8 mouse cellular contexts compared by ENCODE assay signal in the genomic region with DNA sequence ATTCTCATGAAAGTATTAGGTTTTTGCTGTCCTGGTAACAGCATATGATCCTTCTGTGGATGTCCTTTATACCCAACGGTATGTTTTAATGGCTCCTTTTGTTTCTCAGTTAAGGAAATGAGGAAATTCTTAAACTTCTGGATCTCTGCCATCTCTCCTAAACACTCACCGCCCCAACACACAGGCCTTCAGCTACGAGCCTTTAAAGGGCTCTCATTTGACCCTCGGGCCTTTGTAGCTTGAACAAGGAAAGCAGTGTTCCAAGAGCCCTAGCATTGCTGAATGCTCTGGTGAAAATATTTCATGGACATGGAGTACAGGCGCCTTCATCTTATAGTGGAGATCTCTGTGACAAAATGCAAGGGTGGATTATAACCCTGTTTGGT. TPM values are rescaled to one million over a fixed set of nuclear protein-coding genes. Genes with fewer than 3 reads are reported as not detected.
DNase-seq lines count a peak whose midpoint lies in the region; ATAC-seq and TF ChIP-seq lines count a peak whose summit lies in the region.

No protein-coding gene starts in this region.

- H3K4me2 ChIP-seq in lung, embryonic 14.5 days, result no peak overlapping the region
- no peak overlapping the region for H3K4me2 ChIP-seq in hindbrain, embryonic 16.5 days (ENCODE audit: low read length)
- no peak overlapping the region for H3K4me2 ChIP-seq in neural tube, embryonic 12.5 days (replicated peaks)

- DNase-seq in lung, embryonic 14.5 days, result peak; percentile 86
- DNase-seq in lung, adult 18-20 months, result no peak
- DNase-seq in forebrain, embryonic 10.5 days (ENCODE audit: extremely low spot score, low spot score), result no peak
- DNase-seq in layer of hippocampus, adult 8-10 months (ENCODE audit: low spot score in 2 of 2), result no peak

- no peaks in the 10 kb centered on the region for H3K9me3 ChIP-seq in lung, embryonic 14.5 days (ENCODE audit: low read depth, low read length)
- H3K9me3 ChIP-seq in forebrain, embryonic 10.5 days, result no peaks in the 10 kb centered on the region
- H3K9me3 ChIP-seq in hindbrain, embryonic 16.5 days (ENCODE audit: control insufficient read depth, low read length), result no peaks in the 10 kb centered on the region
- no peaks in the 10 kb centered on the region for H3K9me3 ChIP-seq in neural tube, embryonic 12.5 days

- H3K27me3 ChIP-seq in lung, embryonic 14.5 days (ENCODE audit: insufficient read depth, low read length), result no peaks in the 10 kb centered on the region
- no peaks in the 10 kb centered on the region for H3K27me3 ChIP-seq in forebrain, embryonic 10.5 days (ENCODE audit: poor library complexity, severe bottlenecking)
- no peaks in the 10 kb centered on the region for H3K27me3 ChIP-seq in hindbrain, embryonic 16.5 days (replicated peaks; ENCODE audit: control insufficient read depth, insufficient read depth, low read length)
- H3K27me3 ChIP-seq in neural tube, embryonic 12.5 days (replicated peaks), result no peaks in the 10 kb centered on the region

- no peak for TF ChIP-seq CTCF in lung, embryonic 14.5 days (IDR thresholded peaks at IDR 0.05; ENCODE audit: low read depth)

- peak overlapping the region; percentile 25 for H3K27ac ChIP-seq in lung, embryonic 14.5 days (ENCODE audit: low read depth)
- peak overlapping the region; percentile 51; the same call in 1 of the 2 replicates for H3K27ac ChIP-seq in forebrain, embryonic 10.5 days
- peak overlapping the region; percentile 60 for H3K27ac ChIP-seq in hindbrain, embryonic 16.5 days (ENCODE audit: low read depth, low read length)
- no peak overlapping the region for H3K27ac ChIP-seq in neural tube, embryonic 12.5 days

- H3K36me3 ChIP-seq in lung, embryonic 14.5 days (ENCODE audit: insufficient read depth), result peaks cover 22% of the 10 kb centered on the region
- H3K36me3 ChIP-seq in forebrain, embryonic 10.5 days (replicated peaks), result peaks cover 26% of the 10 kb centered on the region
- no peaks in the 10 kb centered on the region for H3K36me3 ChIP-seq in hindbrain, embryonic 16.5 days (ENCODE audit: control insufficient read depth, insufficient read depth, low read length)
- no peaks in the 10 kb centered on the region for H3K36me3 ChIP-seq in neural tube, embryonic 12.5 days

- no peak overlapping the region for H3K4me3 ChIP-seq in lung, embryonic 14.5 days (ENCODE audit: low read depth, low read length)
- no peak overlapping the region for H3K4me3 ChIP-seq in forebrain, embryonic 10.5 days
- H3K4me3 ChIP-seq in hindbrain, embryonic 16.5 days (ENCODE audit: low read length), result no peak overlapping the region
- no peak overlapping the region for H3K4me3 ChIP-seq in neural tube, embryonic 12.5 days

- peaks cover 13% of the 10 kb centered on the region; the same call in 1 of the 2 replicates for H3K4me1 ChIP-seq in lung, embryonic 14.5 days (ENCODE audit: insufficient read depth)
- H3K4me1 ChIP-seq in forebrain, embryonic 10.5 days, result peaks cover 25% of the 10 kb centered on the region; the same call in 1 of the 2 replicates
- peaks cover 11% of the 10 kb centered on the region for H3K4me1 ChIP-seq in hindbrain, embryonic 16.5 days (ENCODE audit: control insufficient read depth, insufficient read depth, low read depth, low read length)
- H3K4me1 ChIP-seq in neural tube, embryonic 12.5 days, result peaks cover 9% of the 10 kb centered on the region

- ATAC-seq in lung, embryonic 14.5 days (ENCODE audit: insufficient read depth), result peak; percentile 55
- ATAC-seq in hindbrain, embryonic 16.5 days, result no peak
- ATAC-seq in neural tube, embryonic 12.5 days (ENCODE audit: low FRiP score, low read depth), result peak; percentile 79
- no peak for ATAC-seq in megakaryocyte-erythroid progenitor cell, adult 5-6 weeks (replicated peaks; ENCODE audit: low FRiP score, low TSS enrichment, poor library complexity, severe bottlenecking)
- no peak for ATAC-seq in megakaryocyte progenitor cell, adult 5-6 weeks (replicated peaks; ENCODE audit: poor library complexity)

- H3K9ac ChIP-seq in lung, embryonic 14.5 days, result no peak overlapping the region
- no peak overlapping the region for H3K9ac ChIP-seq in hindbrain, embryonic 16.5 days (ENCODE audit: low read depth, low read length)
- H3K9ac ChIP-seq in neural tube, embryonic 12.5 days, result no peak overlapping the region

- WGBS in lung, embryonic 14.5 days, result 10% methylated on average over 5 of the region's 5 CpGs
- WGBS in forebrain, embryonic 10.5 days, result 63% methylated on average over 5 of the region's 5 CpGs
- WGBS in hindbrain, embryonic 16.5 days, result 27% methylated on average over 5 of the region's 5 CpGs
- WGBS in neural tube, embryonic 12.5 days, result 37% methylated on average over 5 of the region's 5 CpGs

RNA-seq across cellular contexts. Expression of gene Clint1, which starts 29.8 kb away (rescaled TPM):
- polyA plus RNA-seq in lung, embryonic 14.5 days (2014; fragmentation: Nextera tagmentation; extraction: Ambion mirVana), result 67.9 and 72.7 TPM in 2 replicates
- 62.8 and 64.2 TPM in 2 replicates for polyA plus RNA-seq in forebrain, embryonic 10.5 days (2016; fragmentation: Nextera tagmentation; extraction: Ambion mirVana)
- 39.4 and 43.4 TPM in 2 replicates for polyA plus RNA-seq in hindbrain, embryonic 16.5 days (2015; fragmentation: Nextera tagmentation; extraction: Ambion mirVana)
- polyA plus RNA-seq in neural tube, embryonic 12.5 days (2016; fragmentation: Nextera tagmentation; extraction: Ambion mirVana), result 75.9 and 78.3 TPM in 2 replicates
- 121 and 126 TPM in 2 replicates for total RNA-seq in megakaryocyte-erythroid progenitor cell, adult 5-6 weeks (2014; fragmentation: Nextera tagmentation)
- 174 and 179 TPM in 2 replicates for total RNA-seq in megakaryocyte-erythroid progenitor cell, adult 5-6 weeks (2017)
- 10 to 100 TPM; 51.1 to 54.2 (median 53.4) TPM for total RNA-seq in layer of hippocampus, adult 8-10 months (2022)
- 130 and 133 TPM in 2 replicates for total RNA-seq in megakaryocyte progenitor cell, adult 5-6 weeks (2015)
- 133 and 160 TPM in 2 replicates for total RNA-seq in megakaryocyte progenitor cell, adult 5-6 weeks (2017)

Comparison
In these comparisons a context has a peak if more than half of its experiments do, and no peak if none do; other contexts are left out.
1. ATAC-seq: peak in lung, embryonic 14.5 days (single experiment) and neural tube, embryonic 12.5 days (single experiment); none in hindbrain, embryonic 16.5 days (single experiment), megakaryocyte-erythroid progenitor cell, adult 5-6 weeks (single experiment) and megakaryocyte progenitor cell, adult 5-6 weeks (single experiment).